Mouse (Mus musculus): Measurements from ENCODE around the gene Nt5c3b.
A peak's percentile ranks its signal among the peaks of the same experiment; 100 is the strongest.

The Nt5c3b gene

DNA sequence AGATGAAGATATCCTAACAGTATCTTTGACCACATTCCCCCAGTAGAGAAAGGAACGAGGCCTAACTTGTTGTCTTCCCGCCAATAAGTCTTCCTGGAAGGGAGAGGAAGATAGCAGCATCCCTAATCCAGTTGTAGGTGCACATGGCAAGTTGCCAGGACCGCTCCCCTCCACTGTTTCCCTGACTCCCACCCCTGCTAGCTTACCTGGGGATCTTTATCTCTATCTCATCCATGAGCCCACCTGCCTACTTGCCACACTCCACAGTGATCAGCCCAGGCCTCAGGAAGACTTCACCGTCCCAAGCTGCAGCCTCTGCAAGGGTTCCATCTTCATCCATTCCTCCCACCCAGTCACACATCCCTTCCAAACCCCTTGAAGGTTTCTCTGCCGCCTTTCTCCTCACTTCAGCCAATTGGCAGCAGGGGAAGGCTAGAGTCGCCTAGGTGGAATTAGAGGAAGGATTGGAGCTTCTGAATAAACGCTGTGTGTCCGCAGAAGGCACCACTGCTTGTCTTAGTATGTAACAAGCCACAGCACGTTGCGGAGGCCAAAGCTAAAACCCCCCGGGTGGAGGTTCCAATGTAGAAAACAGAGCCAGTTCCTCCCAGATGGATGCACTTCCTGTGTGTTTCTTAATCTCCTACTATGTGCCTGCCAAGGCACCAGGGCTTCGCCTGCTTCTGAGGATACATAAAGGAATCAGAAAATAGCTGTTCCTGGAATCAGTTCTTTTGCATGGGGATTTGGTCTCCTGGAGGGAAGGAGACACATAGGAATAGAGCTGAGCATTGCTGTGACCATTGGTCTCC, 41.7 kb downstream of the Nt5c3b start:
- DNase-seq (ENCODE audit: low read depth, low spot score) = no peak

GRCm38 (mm10) chr11:100399320-100399719, 42.3 kb downstream of the Nt5c3b start:
- peak; percentile 48 for DNase-seq (ENCODE audit: low read depth, low spot score)

DNA sequence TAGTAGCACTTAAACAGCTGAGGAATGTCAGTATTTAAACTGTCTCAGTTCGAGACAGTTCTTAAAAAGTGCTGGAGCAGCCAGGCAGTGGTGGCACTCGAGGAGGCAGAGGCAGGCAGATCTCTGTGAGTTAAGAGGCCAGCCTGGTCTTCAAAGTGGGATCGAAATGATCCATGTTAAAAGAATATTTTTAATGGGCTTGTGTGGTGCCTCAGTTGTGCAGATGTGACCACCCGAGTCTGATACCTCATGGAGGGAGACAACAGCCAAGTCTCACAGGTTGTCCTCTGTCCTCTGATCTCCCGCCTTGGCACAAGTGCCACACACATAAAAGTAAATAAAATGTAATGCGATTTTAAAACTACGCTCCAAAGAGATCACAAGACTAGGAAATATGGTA, 43.1 kb downstream of the Nt5c3b start:
- no peak for DNase-seq (ENCODE audit: low read depth, low spot score)

DNA sequence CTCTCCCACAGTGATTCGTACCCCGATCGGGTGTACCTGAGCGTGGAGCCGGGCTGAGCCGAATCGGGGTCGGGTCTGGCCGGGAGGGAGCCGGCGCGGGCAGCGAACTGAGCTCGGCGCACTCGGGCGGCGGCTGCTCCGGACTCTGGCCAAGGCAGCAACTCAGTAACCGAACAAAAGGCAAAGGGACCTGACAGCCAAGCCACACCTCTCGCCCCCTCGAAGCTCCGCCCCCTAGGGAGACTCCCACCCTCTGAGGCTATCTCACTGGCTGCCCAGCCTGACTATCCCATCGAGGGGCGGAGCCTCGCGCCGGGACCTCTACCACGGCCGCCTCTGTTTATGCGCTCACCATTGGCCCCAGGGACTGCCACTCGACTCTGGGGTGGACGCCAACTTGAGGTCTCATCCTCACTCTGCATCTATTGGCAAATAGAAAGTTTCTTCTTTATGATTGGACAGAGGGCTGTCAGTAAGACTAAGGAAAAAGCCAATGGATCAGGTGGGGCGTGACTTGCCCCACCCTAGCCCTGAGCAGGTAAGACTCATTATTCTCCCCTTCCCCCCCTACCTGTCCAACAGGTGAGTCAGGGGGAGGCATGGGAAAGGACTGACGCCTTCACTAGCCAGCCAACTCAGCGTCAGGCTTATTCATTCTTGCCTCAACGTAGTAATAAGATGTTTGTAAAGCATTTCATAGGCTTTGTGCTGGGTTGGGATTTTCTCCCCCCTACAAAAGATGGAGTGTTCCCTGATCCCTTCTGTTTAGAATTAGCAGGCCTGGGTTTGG, 43.8 kb downstream of the Nt5c3b start, which contains the start of gene Jup:
Jup (minus strand) TSS at position 164 of the 790 bp plus-strand sequence.
- DNase-seq (ENCODE audit: low read depth, low spot score) = peak; percentile 100

DNA sequence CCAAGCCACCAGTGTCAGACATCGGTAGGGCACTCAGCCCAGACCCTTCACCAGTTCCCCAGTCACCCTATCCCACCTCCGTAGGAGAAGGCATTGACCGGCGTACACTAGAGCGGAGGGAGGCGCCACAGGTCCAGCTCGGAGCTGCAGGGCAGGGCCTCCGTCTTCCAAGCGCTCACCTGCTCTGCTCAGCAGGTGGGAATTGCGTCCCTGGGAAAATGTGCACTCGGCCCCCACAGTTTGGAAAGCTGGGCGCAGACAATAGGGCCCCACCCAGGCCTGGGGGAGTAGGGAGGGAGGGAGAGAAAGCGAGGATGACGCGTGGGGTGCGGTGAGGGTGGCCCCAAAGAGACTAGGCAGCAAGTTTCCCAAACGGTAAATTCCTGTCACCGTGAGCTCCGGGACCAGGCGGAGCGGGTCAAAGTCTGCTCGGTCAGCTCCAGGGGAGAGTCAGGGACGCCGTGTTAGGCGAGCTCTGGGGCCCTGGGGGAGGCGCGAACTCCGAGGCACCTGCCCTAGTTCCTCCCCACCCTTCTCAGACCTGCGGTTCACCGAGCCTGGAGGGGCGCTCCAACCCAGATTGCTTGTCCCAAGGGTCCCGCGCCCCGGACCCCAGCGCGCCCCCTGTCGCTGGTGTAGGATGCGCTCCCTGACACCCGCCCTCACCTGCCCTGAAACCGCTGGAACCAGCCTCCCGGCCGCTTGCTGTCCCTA, 44.6 kb downstream of the Nt5c3b start:
- peak; percentile 76 for DNase-seq (ENCODE audit: low read depth, low spot score)

GRCm38 (mm10) chr11:100395861-100396631, 45.6 kb downstream of the Nt5c3b start:
- peak; percentile 95 for DNase-seq (ENCODE audit: low read depth, low spot score)

GRCm38 (mm10) chr11:100395200-100395599, 46.4 kb downstream of the Nt5c3b start:
- peak; percentile 65 for DNase-seq (ENCODE audit: low read depth, low spot score)

GRCm38 (mm10) chr11:100394353-100395074, 47.1 kb downstream of the Nt5c3b start:
- DNase-seq (ENCODE audit: low read depth, low spot score) = no peak

DNA sequence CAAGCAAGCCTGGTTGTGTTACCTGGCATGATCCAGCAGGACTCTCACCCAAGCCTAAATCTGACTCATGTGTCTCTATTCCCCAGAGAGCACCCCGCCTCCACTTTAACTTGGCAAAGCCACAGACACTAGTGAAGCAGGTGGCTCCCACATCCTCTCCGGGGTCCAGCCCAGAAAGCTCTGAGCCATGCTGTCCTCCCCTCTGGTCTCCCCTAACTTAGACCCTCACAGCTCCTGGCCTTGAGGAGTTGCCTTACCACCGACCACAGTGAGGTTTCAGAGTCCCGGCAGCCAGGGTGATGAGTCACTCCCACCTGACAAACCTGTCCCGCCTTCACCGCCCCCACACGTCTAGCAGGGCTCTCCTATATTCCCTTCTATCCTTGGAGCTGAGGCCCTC, 47.9 kb downstream of the Nt5c3b start:
- no peak for DNase-seq (ENCODE audit: low read depth, low spot score)

DNA sequence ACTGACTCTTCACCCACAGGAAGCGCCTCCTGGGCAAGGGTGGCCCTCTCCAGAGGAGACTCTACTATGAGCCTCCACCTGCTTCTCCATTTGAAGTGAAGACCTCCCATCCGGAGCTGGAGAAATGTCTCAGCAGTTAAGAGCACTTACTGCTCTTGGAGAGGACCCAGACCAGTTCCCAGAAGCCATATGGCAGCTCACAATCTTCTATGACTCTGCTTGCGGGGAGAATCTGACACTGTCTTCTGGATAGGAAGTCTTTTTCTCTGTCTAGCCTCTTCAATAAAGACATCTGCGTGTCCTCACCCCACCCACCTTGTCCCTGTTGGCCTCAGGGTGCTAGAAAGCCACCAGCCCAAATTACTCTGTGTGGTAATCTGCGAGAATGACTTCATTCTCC, 48.6 kb downstream of the Nt5c3b start:
- no peak for DNase-seq (ENCODE audit: low read depth, low spot score)

DNA sequence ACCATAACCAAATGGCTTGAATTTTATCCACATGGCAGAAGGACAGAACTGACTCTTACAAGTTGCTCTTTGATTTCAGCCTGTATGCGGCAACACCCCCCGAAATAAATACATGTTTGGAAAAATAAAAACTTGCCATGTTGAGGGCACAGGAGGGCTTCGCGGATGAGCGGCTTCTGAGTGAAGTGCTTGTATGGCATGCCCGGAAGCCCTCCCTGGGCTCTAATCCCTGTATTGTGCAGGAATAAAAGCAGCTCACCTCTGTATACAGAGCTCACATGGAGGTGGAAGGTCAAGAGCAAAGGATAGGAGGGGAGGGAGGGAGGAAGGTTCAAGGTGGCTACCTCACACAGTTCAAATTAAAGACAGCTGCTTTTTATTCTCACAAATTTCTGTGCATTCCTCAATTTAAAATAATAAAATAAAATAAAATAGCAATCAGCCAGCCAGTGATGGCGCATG, 49.7 kb downstream of the Nt5c3b start:
- DNase-seq (ENCODE audit: low read depth, low spot score) = peak; percentile 84

GRCm38 (mm10) chr11:100391081-100391883, 50.3 kb downstream of the Nt5c3b start:
- peak; percentile 76 for DNase-seq (ENCODE audit: low read depth, low spot score)

DNA sequence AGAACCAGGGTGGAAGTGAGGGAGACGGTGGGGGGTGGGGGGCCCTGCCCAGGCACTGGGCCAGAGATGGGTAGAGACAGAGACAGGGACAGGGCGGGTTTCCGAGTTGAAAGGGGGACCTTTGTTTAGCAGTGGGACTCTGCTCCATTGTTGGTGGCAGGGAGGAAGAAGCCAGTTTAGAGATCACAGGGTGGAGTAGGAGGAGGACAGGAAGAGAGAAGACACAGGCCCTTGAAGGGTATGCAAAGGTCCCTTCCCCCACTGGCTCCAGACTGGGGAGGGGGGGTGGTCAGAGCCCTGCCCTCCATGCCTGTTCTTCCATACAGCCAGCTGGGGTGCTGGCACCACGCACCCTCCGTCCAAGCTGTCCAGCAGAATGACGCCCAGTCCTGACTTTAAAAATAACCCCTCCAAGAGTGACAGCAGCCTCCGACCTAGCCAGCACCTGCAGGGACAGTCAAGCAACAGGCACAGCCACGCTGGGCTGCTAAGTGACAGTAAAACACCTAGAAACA, 51.6 kb downstream of the Nt5c3b start:
- peak; percentile 84 for DNase-seq (ENCODE audit: low read depth, low spot score)

GRCm38 (mm10) chr11:100388588-100388987, 53.0 kb downstream of the Nt5c3b start:
- no peak for DNase-seq (ENCODE audit: low read depth, low spot score)

- DNase-seq (ENCODE audit: low read depth, low spot score) = no peak
Measured at GRCm38 (mm10) chr11:100387589-100388375, 53.8 kb downstream of the Nt5c3b start.

DNA sequence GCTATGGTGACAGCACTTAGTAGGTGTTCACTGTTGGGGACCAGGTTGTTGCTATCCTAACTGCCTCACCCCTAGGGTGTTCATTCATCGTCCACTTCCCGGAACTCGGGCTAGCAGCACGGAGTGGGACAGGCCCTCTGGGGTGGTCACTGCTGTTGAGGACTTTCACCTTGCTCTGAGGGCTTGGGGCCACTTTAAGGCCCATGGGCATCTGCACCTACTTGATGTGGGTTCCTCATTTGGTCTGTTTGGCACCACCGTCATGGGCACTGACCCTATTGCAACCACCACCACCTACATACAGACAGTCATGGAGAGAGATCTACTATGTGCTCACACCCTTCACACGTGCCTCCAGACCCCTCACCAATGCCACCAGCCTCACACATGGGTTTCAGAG, 54.5 kb downstream of the Nt5c3b start:
- DNase-seq (ENCODE audit: low read depth, low spot score) = no peak

DNA sequence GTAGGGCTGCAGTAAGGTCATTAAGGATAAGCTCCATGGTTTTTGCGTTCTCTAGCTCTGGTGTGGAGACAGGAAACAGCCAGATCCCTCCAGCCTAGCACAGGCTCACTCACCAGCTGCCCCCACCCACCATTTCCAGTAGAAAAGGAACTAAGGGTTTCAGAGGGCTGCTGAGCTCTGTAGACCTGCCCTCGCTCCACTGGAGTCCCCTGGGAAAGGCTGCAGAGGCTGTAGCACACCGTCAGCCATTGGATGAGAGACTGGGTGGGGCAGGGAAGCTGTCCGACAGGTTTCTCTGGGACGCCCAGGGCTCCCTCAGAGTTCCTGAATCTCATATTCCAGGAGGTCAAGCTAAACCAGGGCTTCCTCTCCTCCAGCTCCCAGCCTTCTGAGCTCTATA, 55.0 kb downstream of the Nt5c3b start:
- DNase-seq (ENCODE audit: low read depth, low spot score) = peak; percentile 96

DNA sequence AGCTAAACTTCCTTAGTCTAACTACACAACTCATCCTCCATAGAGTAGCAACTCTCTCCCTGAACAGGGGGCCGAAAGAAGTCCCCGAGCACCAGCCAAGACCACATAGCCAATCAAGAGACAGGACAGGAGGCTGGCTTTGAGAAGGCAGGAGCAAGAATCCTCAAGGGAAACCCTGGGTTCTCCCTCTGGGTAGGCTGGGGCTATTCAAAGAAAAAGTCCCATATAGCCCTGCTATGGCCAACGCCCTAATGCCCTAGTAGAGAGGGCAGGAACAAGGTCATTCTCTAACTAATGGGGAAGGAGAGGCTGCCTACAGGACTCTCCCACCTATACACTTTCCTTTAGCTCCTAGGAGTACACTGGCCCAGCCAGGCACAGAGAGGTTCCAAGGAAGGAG, 56.6 kb downstream of the Nt5c3b start:
- DNase-seq (ENCODE audit: low read depth, low spot score) = peak; percentile 74

DNA sequence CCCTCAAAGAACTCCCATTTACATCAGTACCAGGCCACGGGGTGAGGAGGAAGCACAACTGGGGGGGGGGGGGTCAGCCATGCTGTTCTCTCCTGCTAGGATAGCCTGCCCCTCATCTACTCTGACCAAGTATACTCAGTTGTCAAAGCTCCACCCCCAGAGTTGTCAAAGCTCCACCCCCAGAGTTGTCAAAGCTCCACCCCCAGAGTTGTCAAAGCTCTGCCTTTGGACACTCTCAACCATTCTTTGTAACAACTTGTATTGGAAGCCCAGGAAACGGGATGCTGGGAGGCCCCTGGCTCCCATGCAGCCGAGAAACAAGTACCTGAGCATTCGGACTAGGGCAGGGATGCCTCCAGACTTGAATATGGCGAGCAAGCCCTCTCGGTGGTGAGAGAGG, 58.9 kb downstream of the Nt5c3b start:
- peak; percentile 57 for DNase-seq (ENCODE audit: low read depth, low spot score)

Measured in R1 (cell line).